Mouse (Mus musculus) intestine, postnatal 0 days (tissue): ENCODE data around the gene Ypel2. TPM values are rescaled to one million over a fixed set of nuclear protein-coding genes. Genes with fewer than 3 reads are reported as not detected.

Source experiments
- ATAC-seq: fragments of 200-750 bp; cut with Nextera tagmentation; 2 replicates; pipeline ENCODE4 v1.8.0; 2017; ENCODE audit warnings: mild to moderate bottlenecking, moderate TSS enrichment, moderate library complexity
- H3K27ac ChIP-seq: fragments of 300-500 bp; sonication (generic); 2 replicates; pipeline ENCODE4 v1.5.1; 2014; ENCODE audit warnings: mild to moderate bottlenecking, low read depth, low read length, moderate library complexity
- H3K27me3 ChIP-seq: fragments of 300-500 bp; sonication (generic); replicated peaks from 2 replicates; pipeline ENCODE4 v1.6.1; 2014; ENCODE audit warnings: low read length, mixed read lengths; ENCODE audit not compliant: control insufficient read depth, insufficient read depth
- H3K36me3 ChIP-seq: fragments of 300-500 bp; sonication (generic); 2 replicates; pipeline ENCODE4 v1.6.1; 2014; ENCODE audit warnings: mild to moderate bottlenecking, moderate library complexity; ENCODE audit not compliant: control insufficient read depth, insufficient read depth
- H3K4me1 ChIP-seq: fragments of 300-500 bp; sonication (generic); replicated peaks from 2 replicates; pipeline ENCODE4 v1.6.1; 2014; ENCODE audit warnings: antibody characterized with exemption, low read length, mixed read lengths; ENCODE audit not compliant: control insufficient read depth, insufficient read depth
- H3K4me2 ChIP-seq: fragments of 300-500 bp; sonication (generic); replicated peaks from 2 replicates; pipeline ENCODE4 v1.6.1; 2014; ENCODE audit warnings: low read depth, mild to moderate bottlenecking, moderate library complexity
- H3K4me3 ChIP-seq: fragments of 300-500 bp; sonication (generic); 2 replicates; pipeline ENCODE4 v1.5.1; 2014; ENCODE audit warnings: low read depth, low read length
- H3K9ac ChIP-seq: fragments of 300-500 bp; sonication (generic); 2 replicates; pipeline ENCODE4 v1.6.1; 2014; ENCODE audit warnings: mild to moderate bottlenecking, low read depth, low read length
- H3K9me3 ChIP-seq: fragments of 300-500 bp; sonication (generic); 2 replicates; pipeline ENCODE4 v1.6.1; 2016; ENCODE audit warnings: mixed run types; ENCODE audit not compliant: control insufficient read depth
- CTCF ChIP-seq: sonication (generic); IDR thresholded peaks from 2 replicates; pipeline ENCODE4 v1.5.1; 2016; ENCODE audit warnings: low read depth, mild to moderate bottlenecking, control low read depth, antibody characterized with exemption, moderate library complexity
- WGBS: fragments of 180-500 bp; shearing (Covaris S2); extraction: QIAGEN DNeasy Blood & Tissue Kit; methylation state at CpG from one replicate; pipeline ENCODE4 v1.1.7; 2014; 5-methylcytosine and 5-hydroxymethylcytosine counted together
- polyA plus RNA-seq: library from polyadenylated mRNA; unstranded; fragments of >200 nt; fragmentation: Nextera tagmentation; extraction: Ambion mirVana; gene quantifications from 2 replicates; pipeline ENCODE4 v1.2.1, GENCODE M21; 2015

Gene Ypel2
- polyA plus RNA-seq, 1 experiment from 2014 or later, result 4.6 TPM

GRCm38 (mm10) chr11:86919468-86919867 is 74.0 kb downstream of the Ypel2 start:
- H3K27me3 ChIP-seq, result no peaks in the 10 kb centered on the region
- H3K36me3 ChIP-seq, result no peaks in the 10 kb centered on the region
- WGBS, result 91% methylated on average over 7 of the region's 7 CpGs
- ATAC-seq, result no peak
- no peak overlapping the region for H3K4me3 ChIP-seq
- H3K9me3 ChIP-seq, result no peaks in the 10 kb centered on the region
- H3K9ac ChIP-seq, result no peak overlapping the region
- no peak overlapping the region for H3K4me2 ChIP-seq
- TF ChIP-seq CTCF, result no peak
- H3K4me1 ChIP-seq, result peaks cover 20% of the 10 kb centered on the region
- peak overlapping the region; percentile 21; the same call in 1 of the 2 replicates for H3K27ac ChIP-seq

DNA sequence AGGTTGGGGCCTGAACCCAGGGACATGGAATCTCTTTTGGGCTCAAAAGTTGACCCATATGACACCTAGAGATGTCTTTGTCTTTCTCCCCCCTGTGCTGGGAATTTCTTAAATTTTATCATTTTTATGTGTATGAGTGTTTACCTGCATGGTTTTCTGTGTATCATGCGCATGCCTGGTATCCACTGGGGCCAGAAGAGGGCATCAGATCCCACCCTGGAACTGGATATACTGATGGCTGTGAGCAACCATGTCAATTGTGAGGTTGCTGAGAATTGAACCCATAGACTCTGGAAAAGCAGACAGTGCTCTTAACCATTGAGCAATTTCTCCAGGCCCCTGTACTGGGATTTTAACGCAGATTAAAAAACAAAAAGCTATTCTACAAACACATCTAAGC is 76.0 kb downstream of the Ypel2 start:
- TF ChIP-seq CTCF, result peak; percentile 44
- no peak overlapping the region for H3K4me3 ChIP-seq

GRCm38 (mm10) chr11:86916596-86917249 is 76.8 kb downstream of the Ypel2 start:
- Histone ChIP-seq H3K9ac (no peak overlapping the region), H3K36me3 (no peaks in the 10 kb centered on the region), H3K4me2 (no peak overlapping the region), H3K9me3 (no peaks in the 10 kb centered on the region), H3K4me1 (peaks cover 18% of the 10 kb centered on the region; the same call in 1 of the 2 replicates), H3K27ac (peak overlapping the region; percentile 55; the same call in 1 of the 2 replicates), H3K27me3 (no peaks in the 10 kb centered on the region), H3K4me3 (no peak overlapping the region)
- peak; percentile 88 for ATAC-seq
- no peak for TF ChIP-seq CTCF
- 41% methylated on average over 8 of the region's 8 CpGs for WGBS

More for the DNA sequence above, 76.0 kb downstream of the Ypel2 start:
- Histone ChIP-seq H3K9ac (no peak overlapping the region), H3K9me3 (no peaks in the 10 kb centered on the region), H3K27ac (0 out of 2 replicates have a peak overlapping the region, but pooled peaks have one; percentile 55), H3K27me3 (no peaks in the 10 kb centered on the region), H3K36me3 (no peaks in the 10 kb centered on the region), H3K4me1 (peaks cover 18% of the 10 kb centered on the region; the same call in 1 of the 2 replicates), H3K4me2 (no peak overlapping the region)
- no peak for ATAC-seq
- 98% methylated on average over 2 of the region's 2 CpGs for WGBS

DNA sequence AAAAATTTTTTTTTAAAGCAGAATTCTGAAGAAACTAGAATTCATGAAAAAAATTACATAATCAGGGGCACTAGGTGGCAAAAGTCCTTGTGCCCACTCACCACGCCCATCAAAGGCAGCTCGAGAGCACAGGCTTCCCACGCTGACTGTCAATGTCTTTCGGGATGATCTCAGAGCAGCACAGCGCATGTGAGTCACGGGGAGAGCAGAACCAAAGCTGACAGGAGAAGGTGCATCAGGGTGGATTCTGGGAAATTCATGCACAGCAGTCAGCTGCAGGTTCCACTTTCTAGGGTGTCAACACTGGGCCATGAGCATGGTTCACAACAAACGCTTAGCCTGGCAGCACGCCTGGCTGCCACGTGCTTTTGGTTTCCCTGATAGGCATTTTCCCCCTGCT is 79.2 kb downstream of the Ypel2 start:
- no peak overlapping the region for H3K9ac ChIP-seq
- TF ChIP-seq CTCF, result no peak
- H3K27ac ChIP-seq, result no peak overlapping the region
- no peaks in the 10 kb centered on the region for H3K27me3 ChIP-seq
- no peak for ATAC-seq
- no peaks in the 10 kb centered on the region for H3K9me3 ChIP-seq
- H3K36me3 ChIP-seq, result no peaks in the 10 kb centered on the region
- H3K4me1 ChIP-seq, result peaks cover 4% of the 10 kb centered on the region; the same call in 1 of the 2 replicates
- 85% methylated on average over 9 of the region's 9 CpGs for WGBS
- no peak overlapping the region for H3K4me3 ChIP-seq
- no peak overlapping the region for H3K4me2 ChIP-seq

- H3K27me3 ChIP-seq, result no peaks in the 10 kb centered on the region
- no peak overlapping the region for H3K9ac ChIP-seq
- no peaks in the 10 kb centered on the region for H3K9me3 ChIP-seq
- no peak overlapping the region for H3K27ac ChIP-seq
- no peaks in the 10 kb centered on the region for H3K36me3 ChIP-seq
- no peak for ATAC-seq
- no peak for TF ChIP-seq CTCF
- 0 out of 2 replicates have a peak, but pooled peaks cover 13% of the 10 kb centered on the region for H3K4me1 ChIP-seq
- H3K4me3 ChIP-seq, result no peak overlapping the region
- 87% methylated on average over 4 of the region's 4 CpGs for WGBS
- no peak overlapping the region for H3K4me2 ChIP-seq
These were observed 83.3 kb downstream of the Ypel2 start for GRCm38 (mm10) chr11:86910244-86910643.

DNA sequence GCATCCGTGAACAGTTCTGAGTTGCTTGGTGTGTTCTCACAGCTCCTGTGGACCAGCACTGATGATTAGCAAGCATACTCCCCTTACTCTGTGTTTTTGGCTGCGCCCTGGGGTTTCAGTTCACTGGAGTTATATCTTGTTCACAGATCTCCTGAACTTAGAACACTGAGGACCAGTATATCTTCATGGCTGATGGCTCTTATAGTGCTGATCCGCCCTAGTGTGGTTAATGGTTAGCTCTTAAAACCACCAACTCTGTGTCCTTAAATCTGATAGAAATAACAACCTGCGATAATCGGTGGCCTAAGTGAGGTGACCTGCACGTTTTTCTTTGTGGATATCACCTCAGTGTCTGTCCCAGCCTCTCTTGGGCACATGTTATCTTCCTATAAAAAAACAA is 84.5 kb downstream of the Ypel2 start:
- WGBS, result 48% methylated on average over 6 of the region's 6 CpGs
- Histone ChIP-seq H3K9me3 (no peaks in the 10 kb centered on the region), H3K36me3 (no peaks in the 10 kb centered on the region), H3K27ac (no peak overlapping the region), H3K4me2 (no peak overlapping the region), H3K27me3 (no peaks in the 10 kb centered on the region), H3K9ac (no peak overlapping the region), H3K4me1 (0 out of 2 replicates have a peak, but pooled peaks cover 13% of the 10 kb centered on the region), H3K4me3 (no peak overlapping the region)
- ATAC-seq, result no peak
- TF ChIP-seq CTCF, result no peak
